Mouse (Mus musculus): ENCODE data around the gene Hsph1. TPM values are rescaled to one million over a fixed set of nuclear protein-coding genes. Genes with fewer than 3 reads are reported as not detected.

Hsph1 gene
- polyA plus RNA-seq, 1 experiment from 2014 or later: 99.4 TPM

Other genes with a start within 250 kb of the Hsph1 start
- 2.5 and 4.0 TPM in 2 replicates for gene Medag, start 224.6 kb downstream of the Hsph1 start, polyA plus RNA-seq (2014; fragmentation: Nextera tagmentation; extraction: Ambion mirVana)
- gene Tex26, start 196.7 kb downstream of the Hsph1 start, polyA plus RNA-seq (2014; fragmentation: Nextera tagmentation; extraction: Ambion mirVana): 1.1 and 1.2 TPM in 2 replicates
- 0.36 TPM in 1 of 2 replicates, not detected in the other for gene Wdr95, start 107.7 kb downstream of the Hsph1 start, polyA plus RNA-seq (2014; fragmentation: Nextera tagmentation; extraction: Ambion mirVana)
- 15.9 and 18.8 TPM in 2 replicates for gene B3glct, start 41.9 kb upstream of the Hsph1 start, polyA plus RNA-seq (2014; fragmentation: Nextera tagmentation; extraction: Ambion mirVana)